Mouse (Mus musculus): ENCODE data around the gene Sorcs3.

Gene Sorcs3

GRCm38 (mm10) chr19:48503896-48504620 is 298.2 kb downstream of the Sorcs3 start:
- in situ Hi-C loops (cut with MboI, MseI) = no loop called here

- in situ Hi-C loops (cut with MboI, MseI) = no loop called here
Measured at GRCm38 (mm10) chr19:48523803-48524202, 318.0 kb downstream of the Sorcs3 start.

GRCm38 (mm10) chr19:48524527-48525214 is 318.8 kb downstream of the Sorcs3 start:
- in situ Hi-C loops (cut with MboI, MseI) = no loop called here

- in situ Hi-C loops (cut with MboI, MseI) = no loop called here
Measured at GRCm38 (mm10) chr19:48533582-48533981, 327.8 kb downstream of the Sorcs3 start.

GRCm38 (mm10) chr19:48544294-48544693 is 338.5 kb downstream of the Sorcs3 start:
- in situ Hi-C loops (cut with MboI, MseI) = no loop called here

GRCm38 (mm10) chr19:48545421-48546132 is 339.8 kb downstream of the Sorcs3 start:
- in situ Hi-C loops (cut with MboI, MseI) = no loop called here

- in situ Hi-C loops (cut with MboI, MseI) = no loop called here
Measured at GRCm38 (mm10) chr19:48546133-48546448, 340.3 kb downstream of the Sorcs3 start.

- in situ Hi-C loops (cut with MboI, MseI) = no loop called here
Measured at GRCm38 (mm10) chr19:48548143-48548881, 342.5 kb downstream of the Sorcs3 start.

GRCm38 (mm10) chr19:48559432-48559831 is 353.6 kb downstream of the Sorcs3 start:
- in situ Hi-C loops (cut with MboI, MseI) = loop anchor here in 1 of 2 experiments (10.0 kb wide), 1 partner anchor 1525 kb away; no protein-coding TSS in a partner anchor

- in situ Hi-C loops (cut with MboI, MseI) = no loop called here
Measured at GRCm38 (mm10) chr19:48575736-48576135, 369.9 kb downstream of the Sorcs3 start.

GRCm38 (mm10) chr19:48577169-48577568 is 371.3 kb downstream of the Sorcs3 start:
- in situ Hi-C loops (cut with MboI, MseI) = no loop called here

GRCm38 (mm10) chr19:48584938-48585560 is 379.2 kb downstream of the Sorcs3 start:
- in situ Hi-C loops (cut with MboI, MseI) = no loop called here

GRCm38 (mm10) chr19:48616951-48617350 is 411.1 kb downstream of the Sorcs3 start:
- in situ Hi-C loops (cut with MboI, MseI) = no loop called here

GRCm38 (mm10) chr19:48630671-48631327 is 425.0 kb downstream of the Sorcs3 start:
- in situ Hi-C loops (cut with MboI, MseI) = no loop called here

GRCm38 (mm10) chr19:48642566-48642965 is 436.7 kb downstream of the Sorcs3 start:
- in situ Hi-C loops (cut with MboI, MseI) = no loop called here

- in situ Hi-C loops (cut with MboI, MseI) = no loop called here
Measured at GRCm38 (mm10) chr19:48649941-48650340, 444.1 kb downstream of the Sorcs3 start.

- in situ Hi-C loops (cut with MboI, MseI) = no loop called here
Measured at GRCm38 (mm10) chr19:48651617-48652016, 445.8 kb downstream of the Sorcs3 start.

- in situ Hi-C loops (cut with MboI, MseI) = no loop called here
Measured at GRCm38 (mm10) chr19:48660201-48660600, 454.4 kb downstream of the Sorcs3 start.

GRCm38 (mm10) chr19:48679896-48680295 is 474.1 kb downstream of the Sorcs3 start:
- in situ Hi-C loops (cut with MboI, MseI) = no loop called here

- in situ Hi-C loops (cut with MboI, MseI) = no loop called here
Measured at GRCm38 (mm10) chr19:48682485-48682884, 476.7 kb downstream of the Sorcs3 start.

GRCm38 (mm10) chr19:48686369-48686768 is 480.5 kb downstream of the Sorcs3 start:
- in situ Hi-C loops (cut with MboI, MseI) = no loop called here
